9 mouse cellular contexts compared by ENCODE assay signal in the genomic region with DNA sequence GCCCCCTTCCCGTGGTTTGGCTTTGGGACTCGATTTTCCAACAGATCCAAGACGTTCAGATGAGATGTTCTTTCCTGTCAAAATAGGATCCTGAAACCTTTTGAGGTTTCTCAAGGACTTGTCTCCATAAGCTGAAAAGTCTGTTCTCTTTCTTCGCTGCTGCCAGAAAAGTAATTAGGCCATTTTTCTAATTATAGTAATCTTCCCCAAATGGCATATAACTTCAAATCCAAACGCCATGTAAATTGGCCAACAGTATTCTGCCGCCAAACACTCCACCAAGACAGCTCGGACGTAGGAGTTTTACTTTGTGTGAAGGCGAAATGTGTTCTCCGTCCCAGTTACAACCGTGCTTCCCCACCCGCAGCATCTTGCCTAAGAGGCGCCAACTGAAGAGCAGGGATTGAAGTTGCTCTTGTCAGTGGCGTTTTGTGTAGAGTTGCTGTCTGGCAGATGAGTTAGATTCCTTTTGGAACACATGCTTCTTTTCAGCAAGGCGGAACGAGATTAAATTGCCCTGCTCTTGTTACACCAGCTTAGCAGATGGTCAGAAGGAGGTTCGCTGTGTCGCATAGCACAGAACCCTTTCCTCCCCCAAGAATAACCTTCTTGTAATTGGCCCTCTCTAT.
DNase-seq lines count a peak whose midpoint lies in the region; ATAC-seq lines count a peak whose summit lies in the region.
"Had no signal": no experiment of that assay in that cellular context is flagged by ENCODE, and none has a peak within 500 bp of the region (broad histone marks: within the 10 kb centered on the region; RNA-seq: fewer than 3 reads in every experiment).

No protein-coding gene starts in this region.

- peak overlapping the region; percentile 21 for H3K4me3 ChIP-seq in heart, embryonic 11.5 days (ENCODE audit: low read depth, low read length)
- H3K4me3 ChIP-seq in forebrain, embryonic 12.5 days (replicated peaks), result peak overlapping the region; percentile 19
- peak overlapping the region; percentile 30 for H3K4me3 ChIP-seq in midbrain, embryonic 12.5 days
- H3K4me3 ChIP-seq: erythroblast, embryonic 14.5 days had no signal

- 0 out of 2 replicates have a peak, but pooled peaks cover 6% of the 10 kb centered on the region for H3K4me1 ChIP-seq in heart, embryonic 11.5 days (ENCODE audit: control insufficient read depth, insufficient read depth, low read length)
- peaks cover 21% of the 10 kb centered on the region for H3K4me1 ChIP-seq in forebrain, embryonic 12.5 days
- H3K4me1 ChIP-seq in midbrain, embryonic 12.5 days, result peaks cover 20% of the 10 kb centered on the region

- H3K27ac ChIP-seq in heart, embryonic 11.5 days (ENCODE audit: low read depth, low read length), result no peak overlapping the region
- H3K27ac ChIP-seq in forebrain, embryonic 12.5 days, result no peak overlapping the region
- no peak overlapping the region for H3K27ac ChIP-seq in midbrain, embryonic 12.5 days (replicated peaks)

- H3K4me2 ChIP-seq in heart, embryonic 11.5 days, result peak overlapping the region; percentile 65
- peak overlapping the region; percentile 47 for H3K4me2 ChIP-seq in forebrain, embryonic 12.5 days
- peak overlapping the region; percentile 47 for H3K4me2 ChIP-seq in midbrain, embryonic 12.5 days (replicated peaks)

- H3K36me3 ChIP-seq in heart, embryonic 11.5 days (ENCODE audit: control insufficient read depth, insufficient read depth, low read length), result no peaks in the 10 kb centered on the region
- H3K36me3 ChIP-seq in forebrain, embryonic 12.5 days (replicated peaks), result no peaks in the 10 kb centered on the region
- H3K36me3 ChIP-seq in midbrain, embryonic 12.5 days, result no peaks in the 10 kb centered on the region

- H3K9me3 ChIP-seq in heart, embryonic 11.5 days (replicated peaks; ENCODE audit: control insufficient read depth, low read length), result no peaks in the 10 kb centered on the region
- H3K9me3 ChIP-seq in forebrain, embryonic 12.5 days, result no peaks in the 10 kb centered on the region
- no peaks in the 10 kb centered on the region for H3K9me3 ChIP-seq in midbrain, embryonic 12.5 days

- WGBS in heart, embryonic 11.5 days (ENCODE audit: insufficient replicate concordance), result 25% methylated on average over 18 of the region's 18 CpGs
- 23% methylated on average over 18 of the region's 18 CpGs for WGBS in forebrain, embryonic 12.5 days
- 28% methylated on average over 18 of the region's 18 CpGs for whole genome bisulfite sequencing in midbrain, embryonic 12.5 days

- no peak for ATAC-seq in heart, embryonic 11.5 days (replicated peaks; ENCODE audit: insufficient number of reproducible peaks, low FRiP score, low TSS enrichment)
- no peak; the same call in 1 of the 2 replicates for ATAC-seq in forebrain, embryonic 12.5 days (ENCODE audit: low FRiP score)
- ATAC-seq in midbrain, embryonic 12.5 days (ENCODE audit: low FRiP score, low read depth), result peak; percentile 59; the same call in 1 of the 2 replicates

- no peak overlapping the region for H3K9ac ChIP-seq in heart, embryonic 11.5 days (ENCODE audit: low read depth, low read length)
- H3K9ac ChIP-seq in forebrain, embryonic 12.5 days, result no peak overlapping the region
- H3K9ac ChIP-seq in midbrain, embryonic 12.5 days (replicated peaks), result no peak overlapping the region

- H3K27me3 ChIP-seq in heart, embryonic 11.5 days (ENCODE audit: control insufficient read depth, insufficient read depth, low read length), result no peaks in the 10 kb centered on the region
- H3K27me3 ChIP-seq in forebrain, embryonic 12.5 days, result no peaks in the 10 kb centered on the region; the same call in 1 of the 2 replicates
- H3K27me3 ChIP-seq in midbrain, embryonic 12.5 days, result no peaks in the 10 kb centered on the region

- DNase-seq in heart, adult 8-10 months (ENCODE audit: low spot score), result no peak
- peak; percentile 37 for DNase-seq in brain, embryonic 18.5 days (ENCODE audit: low read depth, low spot score)
- peak; percentile 34 to 62 for DNase-seq in layer of hippocampus, postnatal 14 days (ENCODE audit: low spot score in 2 of 2)
- DNase-seq in gastrocnemius, adult 18-20 months (ENCODE audit: low spot score), result no peak
- no peak for DNase-seq in urinary bladder, postnatal 10 days (ENCODE audit: low spot score)

Comparison
In these comparisons a context has a peak if more than half of its experiments do, and no peak if none do; other contexts are left out.
1. DNase-seq: peak in brain, embryonic 18.5 days (single experiment) and layer of hippocampus, postnatal 14 days (2 of 2); none in heart, adult 8-10 months (single experiment), gastrocnemius, adult 18-20 months (single experiment) and urinary bladder, postnatal 10 days (single experiment).
2. Peak in every context shown above with its lines, with median percentiles within 50 percentile points of each other: H3K4me2 ChIP-seq and H3K4me3 ChIP-seq.